In the genomic region with DNA sequence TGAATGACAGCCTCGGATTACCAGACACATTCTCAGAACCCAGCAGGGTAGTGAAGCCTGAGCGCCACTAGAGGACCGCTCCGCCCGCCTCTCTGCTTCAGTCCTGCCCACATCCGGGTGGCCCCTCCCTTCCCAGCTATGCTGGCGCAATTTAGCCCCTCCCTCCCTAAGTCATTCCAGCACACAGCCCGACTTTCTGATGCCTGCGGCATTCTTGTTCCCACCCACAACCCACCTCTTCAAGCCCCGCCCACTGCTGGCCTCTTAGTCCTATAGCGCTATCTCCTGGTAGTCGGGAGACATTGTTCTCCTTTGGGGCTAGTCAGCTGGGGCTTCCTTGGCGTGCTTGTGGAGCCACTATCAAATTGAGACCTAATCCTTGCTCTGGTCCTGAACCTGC, we compare ENCODE assay signal across 8 mouse cellular contexts. TPM values are rescaled to one million over a fixed set of nuclear protein-coding genes. Genes with fewer than 3 reads are reported as not detected.
A peak's percentile ranks its signal among the peaks of the same experiment; 100 is the strongest.
DNase-seq lines count a peak whose midpoint lies in the region; ATAC-seq and TF ChIP-seq lines count a peak whose summit lies in the region.

No protein-coding gene starts in this region.

- under 1% methylated on average over 13 of the region's 13 CpGs for WGBS in hindbrain, embryonic 10.5 days
- under 1% methylated on average over 12 of the region's 13 CpGs for WGBS in lung, postnatal 0 days

- ATAC-seq in frontal cortex, adult (ENCODE audit: low TSS enrichment) = peak; percentile 83
- ATAC-seq in lung, postnatal 0 days = peak; percentile 99

- peak overlapping the region; percentile 40 for H3K4me2 ChIP-seq in lung, postnatal 0 days (replicated peaks; ENCODE audit: low read depth, low read length)

- peaks cover 5% of the 10 kb centered on the region for H3K36me3 ChIP-seq in hindbrain, embryonic 10.5 days
- no peaks in the 10 kb centered on the region for H3K36me3 ChIP-seq in lung, postnatal 0 days (ENCODE audit: insufficient read depth, low read length)

- peak; percentile 78 for TF ChIP-seq EP300 in lung, postnatal 0 days (IDR thresholded peaks at IDR 0.05)

- H3K9ac ChIP-seq in lung, postnatal 0 days (replicated peaks; ENCODE audit: low read depth) = no peak overlapping the region

- H3K4me1 ChIP-seq in hindbrain, embryonic 10.5 days (replicated peaks) = peaks cover 50% of the 10 kb centered on the region
- H3K4me1 ChIP-seq in lung, postnatal 0 days (ENCODE audit: insufficient read depth, low read depth, low read length) = 0 out of 2 replicates have a peak, but pooled peaks cover 6% of the 10 kb centered on the region

- peak overlapping the region; percentile 41 for H3K27ac ChIP-seq in hindbrain, embryonic 10.5 days
- no peak overlapping the region for H3K27ac ChIP-seq in lung, postnatal 0 days (ENCODE audit: low read length)

- H3K4me3 ChIP-seq in hindbrain, embryonic 10.5 days = peak overlapping the region; percentile 32
- H3K4me3 ChIP-seq in lung, postnatal 0 days (ENCODE audit: low read depth, low read length) = no peak overlapping the region

- DNase-seq in MN1 (ENCODE audit: low spot score) = peak; percentile 93
- DNase-seq in cerebellum, adult 9-10 months = peak; percentile 97
- peak; percentile 95 for DNase-seq in hindbrain, embryonic 10.5 days (ENCODE audit: low spot score)
- DNase-seq in layer of hippocampus, adult 9-11 months = peak; percentile 97
- DNase-seq in lung, postnatal 0 days (ENCODE audit: low spot score) = peak; percentile 100
- peak; percentile 90 for DNase-seq in ovary, postnatal 36 days (ENCODE audit: low spot score)
- DNase-seq in thymus, postnatal 25 days = peak; percentile 94

- no peaks in the 10 kb centered on the region for H3K9me3 ChIP-seq in hindbrain, embryonic 10.5 days
- no peaks in the 10 kb centered on the region for H3K9me3 ChIP-seq in lung, postnatal 0 days (ENCODE audit: low read length)

- TF ChIP-seq CTCF in lung, postnatal 0 days (IDR thresholded peaks at IDR 0.05) = peak; percentile 87

- H3K27me3 ChIP-seq in hindbrain, embryonic 10.5 days (ENCODE audit: insufficient read depth, poor library complexity, severe bottlenecking) = no peaks in the 10 kb centered on the region
- H3K27me3 ChIP-seq in lung, postnatal 0 days (replicated peaks; ENCODE audit: insufficient read depth, low read length) = no peaks in the 10 kb centered on the region

RNA-seq across cellular contexts. Expression of gene Bsn, which starts 11.0 kb away (rescaled TPM):
- polyA plus RNA-seq in hindbrain, embryonic 10.5 days (2016; fragmentation: Nextera tagmentation; extraction: Ambion mirVana) = 1.4 and 2.4 TPM in 2 replicates
- polyA plus RNA-seq in lung, postnatal 0 days (2015; fragmentation: Nextera tagmentation; extraction: Ambion mirVana) = 0.06 and 0.12 TPM in 2 replicates
